27 mouse cellular contexts compared by ENCODE assay signal in the genomic region with DNA sequence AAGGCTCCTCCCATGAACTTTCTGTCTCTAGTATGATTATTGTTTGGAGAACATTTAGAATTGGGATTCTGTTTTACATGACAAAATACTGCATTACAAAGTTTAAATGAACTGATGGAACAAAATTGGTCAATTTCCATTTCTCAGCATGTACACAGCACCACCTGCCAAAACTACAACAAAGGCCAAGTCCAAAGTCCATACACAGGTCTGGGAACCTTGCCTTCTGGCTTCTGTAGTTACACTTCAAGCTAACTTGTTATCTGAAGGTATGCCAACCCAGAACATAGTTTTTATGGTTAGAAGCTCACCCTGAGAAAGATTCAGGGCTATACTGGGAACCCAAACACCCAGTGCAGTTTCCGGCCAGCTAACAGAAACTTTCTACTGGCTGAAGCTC. TPM values are rescaled to one million over a fixed set of nuclear protein-coding genes. Genes with fewer than 3 reads are reported as not detected.
DNase-seq lines count a peak whose midpoint lies in the region; ATAC-seq and TF ChIP-seq lines count a peak whose summit lies in the region.
"Had no signal": no experiment of that assay in that cellular context is flagged by ENCODE, and none has a peak within 500 bp of the region (broad histone marks: within the 10 kb centered on the region; RNA-seq: fewer than 3 reads in every experiment).

No protein-coding gene starts in this region.

- WGBS in liver, adult 2 months: 21% methylated on average over 1 of the region's 1 CpGs
- WGBS in stomach, postnatal 0 days: 84% methylated on average over 1 of the region's 1 CpGs
- WGBS in hindbrain, embryonic 10.5 days: 98% methylated on average over 1 of the region's 1 CpGs

- ATAC-seq in stomach, postnatal 0 days (ENCODE audit: low FRiP score, low TSS enrichment): peak; percentile 81
- ATAC-seq: forebrain, embryonic 14.5 days had no signal

- peaks cover 3% of the 10 kb centered on the region for H3K4me1 ChIP-seq in liver, adult 2 months (ENCODE audit: control insufficient read depth, insufficient read depth, low read length)
- no peaks in the 10 kb centered on the region for H3K4me1 ChIP-seq in stomach, postnatal 0 days (replicated peaks; ENCODE audit: control insufficient read depth, insufficient read depth)
- no peaks in the 10 kb centered on the region for H3K4me1 ChIP-seq in hindbrain, embryonic 10.5 days (replicated peaks)
- H3K4me1 ChIP-seq: embryonic facial prominence, embryonic 12.5 days; hindbrain, embryonic 13.5 days; limb, embryonic 12.5 days; liver, embryonic 13.5 days had no signal

- no peaks in the 10 kb centered on the region for H3K27me3 ChIP-seq in liver, adult 2 months (ENCODE audit: control insufficient read depth, insufficient read depth, low read length)
- H3K27me3 ChIP-seq in stomach, postnatal 0 days (ENCODE audit: control insufficient read depth, insufficient read depth, low read length): no peaks in the 10 kb centered on the region
- no peaks in the 10 kb centered on the region for H3K27me3 ChIP-seq in hindbrain, embryonic 10.5 days (ENCODE audit: insufficient read depth, poor library complexity, severe bottlenecking)
- H3K27me3 ChIP-seq: embryonic facial prominence, embryonic 12.5 days; hindbrain, embryonic 13.5 days; limb, embryonic 12.5 days; liver, embryonic 13.5 days had no signal

- no peaks in the 10 kb centered on the region for H3K9me3 ChIP-seq in stomach, postnatal 0 days (ENCODE audit: control insufficient read depth, low read length)
- H3K9me3 ChIP-seq in hindbrain, embryonic 10.5 days: no peaks in the 10 kb centered on the region
- H3K9me3 ChIP-seq: embryonic facial prominence, embryonic 12.5 days; G1E; hindbrain, embryonic 13.5 days; limb, embryonic 12.5 days; liver, embryonic 13.5 days had no signal

- no peak overlapping the region for H3K4me3 ChIP-seq in liver, adult 2 months (ENCODE audit: insufficient read depth, low read depth, low read length)
- H3K4me3 ChIP-seq in stomach, postnatal 0 days (ENCODE audit: low read depth, low read length): no peak overlapping the region
- no peak overlapping the region for H3K4me3 ChIP-seq in hindbrain, embryonic 10.5 days
- H3K4me3 ChIP-seq: embryonic facial prominence, embryonic 12.5 days; hindbrain, embryonic 13.5 days; left cerebral cortex, adult 2 months; limb, embryonic 12.5 days; liver, embryonic 13.5 days had no signal

- H3K9ac ChIP-seq in liver, adult 2 months (ENCODE audit: low read depth, low read length): no peak overlapping the region
- H3K9ac ChIP-seq in stomach, postnatal 0 days (ENCODE audit: low read length): no peak overlapping the region
- H3K9ac ChIP-seq: embryonic facial prominence, embryonic 12.5 days; hindbrain, embryonic 13.5 days; limb, embryonic 12.5 days; liver, embryonic 13.5 days had no signal

- peak; percentile 64 for DNase-seq in kidney, adult 11 months
- no peak for DNase-seq in kidney, postnatal 10 days
- DNase-seq in liver, adult 2 months (ENCODE audit: extremely low read depth, low read depth, low spot score): peak; percentile 97
- DNase-seq in liver (no peak), adipocyte (ENCODE audit: low spot score) (no peak)
- peak; percentile 62 to 64 for DNase-seq in kidney, postnatal 25 days
- peak; percentile 56 for DNase-seq in stomach, postnatal 0 days (ENCODE audit: low spot score)
- DNase-seq in hindbrain, embryonic 10.5 days (ENCODE audit: low spot score): no peak
- DNase-seq: adrenal gland, postnatal 10 days; cerebellum, adult 11 months; cerebellum, adult 9-10 months; cerebellum, postnatal 36 days; gastrocnemius, postnatal 14 days; heart, postnatal 36 days; liver, embryonic 13.5 days; lung, adult 2 months; lung, postnatal 10 days; midbrain, embryonic 14.5 days had no signal

- H3K27ac ChIP-seq in liver, adult 2 months (replicated peaks; ENCODE audit: insufficient read depth, low read depth, low read length): peak overlapping the region; percentile 68; the same call in 1 of the 2 replicates
- 0 out of 2 replicates have a peak overlapping the region, but pooled peaks have one; percentile 24 for H3K27ac ChIP-seq in stomach, postnatal 0 days (replicated peaks)
- no peak overlapping the region for H3K27ac ChIP-seq in hindbrain, embryonic 10.5 days
- H3K27ac ChIP-seq: embryonic facial prominence, embryonic 12.5 days; hindbrain, embryonic 13.5 days; left cerebral cortex, adult 2 months; limb, embryonic 12.5 days; liver, embryonic 13.5 days had no signal

- no peak for TF ChIP-seq POLR2A in liver, adult 2 months (IDR thresholded peaks at IDR 0.05; ENCODE audit: extremely low read depth, insufficient read depth, low read length)

- H3K79me2 ChIP-seq in liver, adult 2 months (ENCODE audit: control insufficient read depth, insufficient read depth, low read length): no peaks in the 10 kb centered on the region

- TF ChIP-seq CTCF in liver, adult 2 months (IDR thresholded peaks at IDR 0.05; ENCODE audit: low read depth, low read length): no peak
- TF ChIP-seq CTCF in stomach, postnatal 0 days (IDR thresholded peaks at IDR 0.05; ENCODE audit: low read depth): no peak

- TF ChIP-seq EP300 in stomach, postnatal 0 days (optimal IDR thresholded peaks at IDR 0.05): no peak

- peaks cover 11% of the 10 kb centered on the region; the same call in 1 of the 2 replicates for H3K36me3 ChIP-seq in liver, adult 2 months (ENCODE audit: control insufficient read depth, insufficient read depth, low read length)
- H3K36me3 ChIP-seq in stomach, postnatal 0 days (ENCODE audit: control insufficient read depth, insufficient read depth, low read length): peaks cover 3% of the 10 kb centered on the region; the same call in 1 of the 2 replicates
- H3K36me3 ChIP-seq in hindbrain, embryonic 10.5 days: peaks cover 71% of the 10 kb centered on the region

- no peak overlapping the region for H3K4me2 ChIP-seq in stomach, postnatal 0 days (replicated peaks; ENCODE audit: low read depth)
- H3K4me2 ChIP-seq: embryonic facial prominence, embryonic 12.5 days; heart, embryonic 11.5 days; hindbrain, embryonic 13.5 days; limb, embryonic 12.5 days; liver, embryonic 13.5 days had no signal

RNA-seq across cellular contexts. Expression of a gene that starts 19.1 kb away (rescaled TPM):
- total RNA-seq in liver, adult 2 months (2014; rRNA removed): 0.13 and 0.37 TPM in 2 replicates
- 0.16 and 0.21 TPM in 2 replicates for polyA plus RNA-seq in liver, adult 2 months (2012; rRNA removed)
- 7.6 and 8.0 TPM in 2 replicates for polyA plus RNA-seq in stomach, postnatal 0 days (2015; fragmentation: Nextera tagmentation; extraction: Ambion mirVana)
- polyA plus RNA-seq in hindbrain, embryonic 10.5 days (2016; fragmentation: Nextera tagmentation; extraction: Ambion mirVana): 2.2 and 2.4 TPM in 2 replicates
- total RNA-seq: granulocyte monocyte progenitor cell, adult 5-6 weeks; monocyte, adult 5-6 weeks had no signal
- polyA plus RNA-seq: G1E had no signal

Comparison
In these comparisons a context has a peak if more than half of its experiments do, and no peak if none do; other contexts are left out.
1. DNase-seq: peak in kidney, adult 11 months (single experiment), liver, adult 2 months (single experiment), kidney, postnatal 25 days (2 of 2) and stomach, postnatal 0 days (single experiment); none in kidney, postnatal 10 days (single experiment), liver (single experiment), adipocyte (single experiment) and hindbrain, embryonic 10.5 days (single experiment).